Mouse (Mus musculus) layer of hippocampus, postnatal 25 days (tissue): Measurements from ENCODE around the gene Epb41l4b. TPM values are rescaled to one million over a fixed set of nuclear protein-coding genes. Genes with fewer than 3 reads are reported as not detected.

Source experiments
- DNase-seq, 2 experiments: peaks; one replicate each; pipeline ENCODE4 v3.0.0; 2022; ENCODE audit warnings: mixed read lengths in 2 of 2, low spot score in 1 of 2; ENCODE audit errors: extremely low spot score in 1 of 2
- total RNA-seq, 2 experiments: library from RNA; stranded (reverse); gene quantifications; 2 replicates each; pipeline ENCODE4 v1.2.3; 2021

Gene Epb41l4b
- total RNA-seq, 2 experiments from 2014 or later: 19.0 to 21.0 TPM

- peak; percentile 78 to 91 for DNase-seq
Measured at GRCm38 (mm10) chr4:57017229-57017628, 126.0 kb downstream of the Epb41l4b start.

- DNase-seq: no peak
Measured at GRCm38 (mm10) chr4:57016366-57017171, 126.7 kb downstream of the Epb41l4b start.

GRCm38 (mm10) chr4:57015032-57015431 lies 128.2 kb downstream of the Epb41l4b start:
- no peak for DNase-seq

GRCm38 (mm10) chr4:57011454-57012046 lies 131.7 kb downstream of the Epb41l4b start:
- no peak for DNase-seq

GRCm38 (mm10) chr4:57010919-57011318 lies 132.3 kb downstream of the Epb41l4b start:
- DNase-seq: no peak

GRCm38 (mm10) chr4:57010425-57010824 lies 132.8 kb downstream of the Epb41l4b start:
- DNase-seq: no peak

GRCm38 (mm10) chr4:57007717-57008116 lies 135.5 kb downstream of the Epb41l4b start:
- no peak for DNase-seq

GRCm38 (mm10) chr4:57005011-57005410 lies 138.2 kb downstream of the Epb41l4b start:
- DNase-seq: no peak

- no peak for DNase-seq
Measured at GRCm38 (mm10) chr4:57003886-57004285, 139.4 kb downstream of the Epb41l4b start.

GRCm38 (mm10) chr4:57002751-57003150 lies 140.5 kb downstream of the Epb41l4b start:
- no peak for DNase-seq

- DNase-seq: no peak
Measured at GRCm38 (mm10) chr4:57001437-57001836, 141.8 kb downstream of the Epb41l4b start.

- DNase-seq: no peak
Measured at GRCm38 (mm10) chr4:56993331-56993730, 149.9 kb downstream of the Epb41l4b start.

GRCm38 (mm10) chr4:56991951-56992350 lies 151.3 kb downstream of the Epb41l4b start:
- no peak for DNase-seq

- peak; percentile 61 to 74 for DNase-seq
Measured at GRCm38 (mm10) chr4:56990215-56990584, 153.0 kb downstream of the Epb41l4b start, which contains the start of gene Frrs1l. Gene Frrs1l, minus strand, starts transcription at chr4:56990391.

GRCm38 (mm10) chr4:56989431-56990214 lies 153.6 kb downstream of the Epb41l4b start:
- DNase-seq: peak; percentile 23 to 32

- DNase-seq: no peak
Measured at GRCm38 (mm10) chr4:56965586-56966179, 177.6 kb downstream of the Epb41l4b start.

- DNase-seq: no peak
Measured at GRCm38 (mm10) chr4:56963687-56964086, 179.6 kb downstream of the Epb41l4b start.

GRCm38 (mm10) chr4:56961320-56961925 lies 181.8 kb downstream of the Epb41l4b start:
- no peak for DNase-seq

- DNase-seq: no peak
Measured at GRCm38 (mm10) chr4:56957518-56957917, 185.7 kb downstream of the Epb41l4b start.

GRCm38 (mm10) chr4:56953235-56953634 lies 190.0 kb downstream of the Epb41l4b start:
- DNase-seq: no peak
